Mouse (Mus musculus) forelimb bud, embryonic 11.5 days (tissue): ENCODE measurements around the gene Knop1.
A peak's percentile ranks its signal among the peaks of the same experiment; 100 is the strongest.

Experiments
- DNase-seq: peaks from one replicate; pipeline ENCODE4 v3.0.0-alpha.2; 2012; ENCODE audit warnings: low read depth, low spot score

Knop1 gene

DNA sequence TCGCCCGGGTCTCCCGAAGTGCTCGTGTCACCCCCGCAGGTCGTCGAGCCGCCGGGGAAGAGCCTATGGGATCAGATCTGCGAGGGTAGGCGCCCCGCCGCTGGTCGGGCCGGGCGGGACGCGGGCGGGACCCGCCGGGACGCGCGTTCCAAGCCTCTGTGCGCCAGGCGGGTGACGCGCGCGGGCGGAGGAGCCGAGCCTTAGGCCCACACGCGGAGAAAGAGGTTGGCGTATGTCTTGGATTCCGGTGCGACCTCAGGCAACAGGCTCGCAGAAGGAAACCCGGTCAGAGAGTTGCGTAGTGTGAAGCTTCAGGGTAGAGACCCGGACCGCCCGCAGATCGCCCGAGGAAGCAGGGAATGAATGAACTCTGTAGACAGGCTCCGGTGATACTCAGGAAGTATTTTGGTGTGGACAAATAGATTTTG is at the start of gene Knop1:
Gene Knop1 (minus strand): TSS at position 378 of the 428 bp plus-strand sequence.
- DNase-seq = no peak

DNA sequence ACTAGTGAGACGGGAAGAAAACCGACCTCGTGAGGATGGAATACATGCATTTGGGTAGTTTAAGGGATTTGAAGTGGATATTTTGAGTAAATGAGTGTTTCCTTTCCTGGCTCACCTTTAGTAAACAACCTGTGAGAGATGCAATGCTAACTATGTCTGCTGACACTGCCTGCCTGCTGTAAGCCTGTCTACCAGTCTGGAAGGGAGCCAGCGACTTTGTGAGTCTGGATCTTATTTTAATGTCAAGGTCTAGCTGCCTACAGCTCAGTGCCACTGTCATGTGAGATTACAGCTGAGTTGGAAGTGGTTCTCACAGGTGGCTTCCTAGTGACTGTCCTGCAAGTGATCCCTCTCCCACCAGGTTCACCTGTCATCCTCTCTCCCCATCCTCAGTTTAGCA is 48.5 kb upstream of the Knop1 start:
- DNase-seq = no peak

DNA sequence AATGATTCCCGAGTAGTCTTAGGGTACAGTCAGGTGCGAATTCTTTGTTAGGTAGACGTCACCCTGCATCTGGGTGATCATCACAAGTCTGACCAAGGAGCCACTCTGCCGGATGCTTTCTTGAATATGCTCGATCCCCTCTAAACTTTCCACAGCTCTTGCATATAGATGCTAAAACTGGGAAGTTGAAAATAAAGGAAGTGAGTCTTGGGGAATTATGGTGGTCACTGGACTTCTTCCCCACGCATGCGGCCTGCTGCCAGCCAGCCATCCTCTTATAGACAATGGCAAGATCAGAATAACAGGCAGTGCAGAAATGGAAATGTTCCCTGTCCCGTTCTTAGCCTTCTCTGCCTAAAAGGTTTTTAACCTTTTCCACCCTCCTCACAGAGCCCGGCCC is 47.8 kb upstream of the Knop1 start:
- DNase-seq = no peak

DNA sequence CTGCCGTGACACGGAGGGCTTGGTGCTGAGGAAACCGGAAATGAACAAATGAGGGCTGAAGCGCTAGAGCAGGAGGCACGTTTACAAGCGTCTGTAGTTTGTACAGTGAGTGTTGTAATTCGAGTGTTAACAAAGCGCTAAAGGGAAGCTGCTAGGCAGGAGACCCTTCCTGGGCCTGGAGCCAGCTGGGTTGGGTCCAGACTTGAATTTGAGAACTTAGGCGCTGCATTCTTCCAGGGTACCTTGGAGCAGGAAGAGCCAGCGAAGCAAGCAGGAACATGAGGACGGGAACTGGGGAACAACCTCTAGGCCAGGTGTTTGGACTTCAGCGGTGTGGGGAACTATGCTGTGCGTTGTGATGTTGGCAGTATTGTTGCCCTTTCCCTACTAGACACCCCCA is 46.9 kb upstream of the Knop1 start:
- peak; percentile 35 for DNase-seq

DNA sequence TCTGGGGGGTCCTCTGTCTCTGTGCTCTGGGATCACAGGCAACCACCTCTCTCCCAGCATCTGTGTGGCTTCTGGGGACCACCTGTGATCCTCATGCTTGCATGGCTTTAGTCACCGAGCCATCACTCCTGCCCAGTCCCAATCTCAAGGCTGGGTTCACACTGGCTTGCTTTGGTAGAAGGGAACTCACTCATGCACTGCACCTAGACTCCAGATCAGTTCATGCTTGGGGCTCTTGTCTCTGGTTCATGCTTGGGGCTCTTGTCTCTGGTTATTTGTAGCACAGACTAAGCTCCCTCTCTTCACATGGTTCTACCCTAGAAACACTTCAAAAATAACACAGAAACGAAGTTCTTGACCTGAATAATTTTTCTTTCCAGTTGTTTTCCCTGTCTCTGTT is 44.0 kb upstream of the Knop1 start:
- DNase-seq = no peak

DNA sequence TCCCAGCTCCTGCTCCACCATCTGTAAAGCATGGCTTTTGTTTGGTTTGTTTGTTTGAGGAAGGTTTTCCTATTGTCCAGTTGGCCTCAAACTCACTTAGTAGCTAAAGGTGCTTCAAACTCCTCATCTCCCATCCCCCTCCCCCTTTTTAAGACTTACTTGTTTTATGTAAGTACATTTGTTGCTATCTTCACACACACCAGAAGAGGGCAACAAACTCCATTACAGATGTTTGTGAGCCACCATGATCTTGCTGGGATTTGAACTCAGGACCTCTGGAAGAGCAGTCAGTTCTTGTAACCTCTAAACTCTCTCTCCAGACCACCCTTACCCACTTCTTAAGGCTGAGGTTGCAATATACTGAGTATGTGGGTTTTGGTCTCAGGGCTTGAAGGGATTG is 42.0 kb upstream of the Knop1 start:
- no peak for DNase-seq

DNA sequence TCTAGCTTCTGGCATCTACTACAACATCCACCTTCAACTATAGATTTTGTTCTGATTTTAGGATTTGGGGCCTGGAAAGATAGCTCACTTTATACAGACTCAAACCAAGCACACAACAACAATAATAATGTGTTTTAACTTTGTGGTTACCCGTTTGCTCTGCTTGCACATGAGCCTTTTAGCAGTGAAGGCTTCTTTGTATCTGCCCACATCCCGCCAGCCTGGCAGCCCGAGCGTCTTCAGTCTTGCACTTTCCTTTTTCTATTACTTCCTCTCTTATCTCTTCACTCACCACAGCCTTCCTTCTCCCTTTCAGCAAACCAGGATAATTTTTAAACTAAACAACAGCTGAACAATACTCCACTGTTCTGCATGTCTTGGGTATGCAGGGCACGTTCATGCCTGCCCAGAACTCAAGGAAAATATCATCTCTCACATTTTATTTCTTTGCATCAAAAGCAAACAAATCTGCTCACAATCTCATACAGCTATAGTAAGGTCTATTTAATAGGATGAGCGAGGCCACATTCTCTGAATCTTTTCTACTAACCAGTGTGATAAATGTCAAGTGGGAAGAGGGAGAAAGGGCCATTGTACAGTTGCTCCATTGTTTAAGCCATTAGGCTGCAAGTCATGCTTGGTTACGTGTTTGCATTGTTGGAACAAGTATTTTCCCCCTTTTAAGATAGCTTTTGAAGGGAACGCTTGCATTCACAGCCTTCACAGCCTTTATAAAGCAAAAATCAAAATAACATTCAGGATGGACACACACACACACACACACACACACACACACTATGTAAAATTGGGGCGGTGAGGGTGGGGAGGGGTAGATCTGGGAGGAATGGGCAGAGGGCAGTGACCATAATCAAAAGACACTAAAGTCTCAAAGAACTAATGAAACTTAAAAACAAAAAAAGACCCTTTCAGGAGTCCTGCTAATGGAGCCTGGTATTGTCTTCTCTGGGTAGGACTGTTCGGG is 39.7 kb upstream of the Knop1 start:
- DNase-seq = no peak

DNA sequence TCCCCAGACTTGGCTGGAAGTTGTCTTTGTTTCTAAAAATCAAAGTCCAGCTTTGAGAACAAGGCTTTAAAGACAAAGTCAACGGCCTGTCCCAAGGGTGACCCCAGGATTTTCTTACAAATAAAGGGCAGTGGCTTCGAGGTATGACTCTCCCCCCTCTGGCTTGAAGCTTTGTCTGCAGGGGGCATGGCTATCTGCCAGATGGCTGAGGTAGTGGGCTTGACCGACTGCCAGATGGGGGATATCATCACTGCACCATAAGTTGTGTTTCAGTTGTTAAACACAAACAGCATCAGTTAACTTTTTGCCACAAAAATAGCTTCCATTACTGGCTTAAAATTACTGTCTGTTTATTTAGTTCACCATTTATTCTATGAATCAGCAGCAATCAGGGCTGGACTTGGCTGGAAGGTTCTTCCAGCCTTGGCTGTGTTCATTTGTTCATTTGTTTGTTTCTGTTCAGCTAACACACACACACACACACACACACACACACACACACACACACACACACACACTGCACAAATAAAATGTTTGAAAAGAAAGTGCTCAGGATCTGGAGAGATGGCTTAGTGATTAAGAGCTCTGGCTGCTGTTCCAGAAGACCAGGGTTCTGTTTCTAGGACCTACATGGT is 33.1 kb upstream of the Knop1 start:
- no peak for DNase-seq

DNA sequence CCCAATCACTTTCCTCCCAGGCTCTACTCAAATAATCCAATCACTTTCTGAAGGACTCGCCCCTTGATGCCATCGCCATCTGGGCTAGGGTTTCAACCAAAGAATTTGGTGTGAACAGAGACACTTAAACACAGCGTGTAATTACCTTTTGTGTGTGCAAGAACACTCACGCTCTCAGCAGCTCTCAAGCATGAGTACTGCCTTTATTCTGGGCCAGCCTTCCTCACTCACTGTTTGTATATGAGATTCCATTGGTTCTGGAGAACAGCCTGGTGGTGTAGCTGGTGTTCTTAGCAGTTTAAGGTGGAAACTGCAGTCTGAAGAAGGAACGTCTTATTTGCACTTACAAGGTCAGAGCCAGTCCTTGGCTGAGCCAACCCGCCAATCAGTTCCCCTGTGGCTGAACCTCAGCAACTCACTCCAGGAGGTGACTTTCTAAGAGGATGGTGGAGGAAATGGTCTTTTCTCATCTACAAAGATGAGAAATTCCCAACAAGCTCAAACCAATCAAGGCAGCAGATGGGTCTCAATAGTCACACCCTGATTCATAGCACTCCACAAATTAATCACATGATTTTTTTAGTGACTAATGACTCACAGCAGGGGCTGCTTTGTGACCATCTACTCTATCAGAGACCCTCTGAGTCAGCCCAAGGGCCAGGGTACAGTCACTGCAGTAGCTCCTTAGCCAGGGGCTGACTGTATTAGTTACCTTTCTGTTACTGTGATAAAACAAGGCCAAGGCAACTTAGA is 31.4 kb upstream of the Knop1 start:
- no peak for DNase-seq

DNA sequence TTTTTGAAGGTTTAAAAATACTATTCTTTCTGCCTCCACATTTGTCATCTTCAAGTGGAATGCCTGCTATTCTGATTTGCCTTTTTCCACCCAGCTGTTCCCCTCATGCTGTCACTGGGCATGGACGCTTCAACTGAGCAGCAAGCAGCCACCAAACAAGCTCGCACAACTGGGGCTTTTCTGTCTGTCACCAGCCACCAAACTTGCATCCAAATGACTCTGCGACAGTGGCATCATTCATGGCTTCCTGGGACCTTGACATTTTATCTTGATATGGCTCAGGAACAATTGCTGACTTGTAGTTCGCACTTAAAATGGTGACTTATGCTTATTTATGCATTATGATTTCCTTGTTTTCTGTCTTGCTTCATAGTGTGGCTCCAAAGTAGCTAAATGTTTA is 28.9 kb upstream of the Knop1 start:
- DNase-seq = no peak

DNA sequence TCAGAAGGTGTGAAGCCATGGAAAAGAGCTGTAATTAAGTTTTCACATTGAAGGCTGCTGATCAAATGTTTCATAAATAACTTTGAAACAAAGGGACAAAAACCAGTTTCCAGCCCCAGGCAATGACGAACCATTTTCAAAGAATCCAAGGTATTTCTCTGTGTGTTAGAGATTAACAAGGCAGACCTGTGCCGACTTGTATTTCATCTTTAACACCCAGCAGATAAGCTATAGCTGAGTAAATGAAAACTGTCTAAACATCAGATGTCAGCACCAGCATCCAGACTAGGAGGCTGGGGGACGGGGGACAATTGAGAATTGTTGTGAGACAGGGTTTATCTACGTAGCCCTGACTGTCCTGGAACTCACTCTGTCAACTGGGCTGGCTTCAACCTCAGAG is 27.9 kb upstream of the Knop1 start:
- DNase-seq = peak; percentile 28

DNA sequence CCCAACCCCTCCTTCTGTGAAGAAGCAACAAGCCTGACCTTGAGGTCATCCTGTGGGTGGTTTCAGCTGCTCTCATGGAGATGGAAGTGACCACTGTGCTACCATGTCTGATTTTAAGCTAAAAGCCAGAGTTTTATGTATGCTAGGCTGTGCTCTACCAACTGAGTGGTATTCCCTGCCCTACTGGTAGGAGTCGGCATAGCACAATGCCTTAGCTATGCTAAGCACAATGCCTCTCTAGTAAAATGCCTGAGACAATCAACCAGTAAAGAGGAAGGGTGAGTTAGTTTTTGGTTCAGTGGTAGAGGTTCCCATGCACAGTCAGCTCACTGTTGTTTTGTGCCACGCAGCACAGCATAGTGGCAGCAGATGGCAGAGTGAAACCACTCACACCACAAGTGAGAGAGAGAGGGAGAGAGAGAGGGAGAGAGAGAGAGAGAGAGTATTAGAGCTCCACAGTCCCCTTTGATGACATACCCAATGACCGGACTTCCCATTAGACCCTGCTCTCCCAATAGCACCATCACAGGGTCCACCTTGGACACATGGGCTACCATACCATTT is 23.5 kb upstream of the Knop1 start:
- no peak for DNase-seq

DNA sequence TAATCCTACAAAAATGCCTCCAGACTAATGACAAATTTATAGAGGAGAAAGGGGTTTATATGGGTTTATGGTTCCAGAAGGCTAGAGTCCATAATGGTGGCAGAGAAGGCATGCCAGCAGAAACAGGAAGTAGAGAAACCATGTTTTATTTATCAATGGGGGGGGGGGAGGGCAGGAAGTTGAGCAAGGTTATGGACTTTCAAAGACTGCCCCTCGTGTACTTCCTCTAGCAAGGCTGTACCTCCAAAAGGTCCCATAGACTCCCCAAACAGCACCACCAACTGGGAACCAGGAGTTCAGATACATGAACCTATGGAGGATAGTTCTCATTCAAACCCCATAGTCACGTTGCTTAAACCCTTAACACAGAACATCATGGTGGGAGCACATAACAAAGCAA is 9.3 kb upstream of the Knop1 start:
- DNase-seq = no peak

DNA sequence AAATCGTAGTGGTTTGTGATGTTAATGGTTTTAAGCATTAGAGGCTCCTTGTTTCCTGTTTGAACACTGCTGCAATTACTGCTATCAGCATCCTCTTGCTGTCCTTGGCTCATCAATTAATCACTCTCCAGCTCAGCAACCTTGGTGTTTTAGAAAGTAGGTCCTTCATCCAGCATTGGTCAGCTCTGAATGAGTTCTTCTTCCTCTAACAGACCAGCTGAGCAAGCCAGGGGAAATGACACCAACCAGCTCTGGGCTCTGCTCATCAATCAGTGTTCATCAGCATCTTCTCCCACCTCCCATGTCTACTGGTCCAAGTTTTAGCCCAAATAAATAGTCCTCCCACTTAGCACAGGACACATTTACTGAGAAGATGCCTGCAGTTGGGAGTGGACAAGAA is 2.6 kb upstream of the Knop1 start:
- DNase-seq = no peak

DNA sequence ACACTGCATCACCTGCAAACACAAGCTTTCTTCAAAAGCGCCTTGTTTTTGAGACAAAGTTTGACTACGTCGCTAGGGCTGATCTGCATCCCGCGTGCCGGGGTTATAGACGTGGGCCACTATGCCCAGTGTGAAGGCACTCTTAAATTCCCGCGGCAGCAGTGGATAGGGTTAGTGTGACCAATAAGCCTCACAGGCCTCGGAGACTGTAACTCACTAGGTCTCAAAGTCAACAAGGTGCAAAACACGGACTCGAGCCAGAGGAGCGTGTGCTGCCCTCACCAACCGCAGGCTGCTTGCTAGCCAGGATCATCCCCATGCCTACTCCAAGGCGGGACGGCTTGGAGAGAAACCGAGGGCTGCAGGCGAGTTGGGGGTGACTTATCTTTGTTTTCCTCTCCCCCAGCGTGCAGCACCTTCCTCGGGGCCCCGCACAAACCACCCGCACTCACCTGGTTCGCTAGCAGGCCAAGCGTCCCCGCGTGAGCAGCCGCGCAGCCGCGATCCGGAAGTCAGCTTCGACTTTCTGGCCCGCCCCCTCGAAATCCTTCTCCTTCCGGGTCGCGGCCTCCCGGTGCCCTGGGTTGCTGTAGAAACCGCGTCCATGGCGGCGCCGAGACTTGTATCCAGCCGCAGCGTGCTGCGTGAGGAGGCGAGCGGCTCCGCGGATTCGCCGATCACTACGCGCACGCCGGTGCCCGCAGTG is 730 bp downstream of the Knop1 start, which contains the start of gene Iqck:
Gene Iqck (plus strand): TSS at position 582 of the 706 bp plus-strand sequence.
- peak; percentile 90 for DNase-seq

DNA sequence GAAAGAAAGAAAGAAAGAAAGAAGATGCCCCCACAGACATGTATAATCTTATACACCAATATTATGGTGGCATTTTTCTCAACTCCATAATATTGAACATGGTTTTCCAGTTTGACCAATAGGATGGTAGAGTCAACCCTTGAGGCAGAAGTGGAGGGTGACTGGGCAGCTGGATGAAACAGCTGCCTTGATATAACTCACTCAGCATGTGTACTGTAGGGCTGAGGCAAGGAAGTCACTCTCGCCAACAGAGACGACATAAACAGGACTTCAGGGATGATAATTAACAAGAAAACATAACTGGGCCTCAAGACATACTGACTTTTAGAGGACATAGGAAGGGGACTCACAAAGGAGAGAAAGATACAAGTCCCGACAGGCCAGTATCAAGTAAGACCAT is 1.4 kb downstream of the Knop1 start:
- no peak for DNase-seq

DNA sequence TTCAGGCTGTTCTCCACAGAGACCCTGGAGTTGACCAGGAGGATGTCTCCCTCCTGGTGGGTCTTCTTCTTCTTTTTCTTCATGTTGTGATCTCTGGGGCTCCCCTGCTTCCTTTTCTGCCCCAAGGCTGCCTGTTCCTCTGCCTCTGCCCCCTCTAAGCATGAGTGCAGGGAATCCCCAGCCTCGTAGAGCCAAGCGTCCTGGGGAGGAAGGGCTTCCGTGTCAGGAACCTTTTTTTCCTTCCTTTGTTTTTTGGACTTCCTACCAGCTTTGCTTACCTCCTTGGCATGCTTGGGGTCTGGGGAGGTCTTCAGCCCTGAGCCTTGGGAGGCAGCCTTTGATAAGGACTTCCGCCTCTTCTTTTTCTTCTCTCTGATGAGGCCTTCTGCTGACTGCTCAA is 3.4 kb downstream of the Knop1 start:
- DNase-seq = no peak

DNA sequence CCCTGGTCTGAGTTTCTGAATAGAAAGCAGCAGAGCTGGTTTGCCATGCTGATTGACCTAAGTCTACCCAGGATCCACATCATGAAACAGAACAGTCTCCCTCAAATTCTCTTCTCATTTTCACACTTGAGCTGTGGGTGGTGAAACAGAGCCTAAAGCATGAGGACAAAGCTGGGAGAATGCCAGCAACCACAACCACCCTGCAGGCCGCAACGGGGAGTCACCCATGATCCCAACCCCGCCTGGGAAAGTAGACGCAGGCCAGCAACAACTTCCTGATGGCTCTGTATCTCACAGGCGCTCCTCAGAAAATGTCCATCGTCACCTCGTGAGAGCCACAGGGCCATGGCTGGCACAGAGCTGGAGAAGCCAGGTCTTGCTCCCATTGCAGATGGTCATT is 4.5 kb downstream of the Knop1 start:
- no peak for DNase-seq

DNA sequence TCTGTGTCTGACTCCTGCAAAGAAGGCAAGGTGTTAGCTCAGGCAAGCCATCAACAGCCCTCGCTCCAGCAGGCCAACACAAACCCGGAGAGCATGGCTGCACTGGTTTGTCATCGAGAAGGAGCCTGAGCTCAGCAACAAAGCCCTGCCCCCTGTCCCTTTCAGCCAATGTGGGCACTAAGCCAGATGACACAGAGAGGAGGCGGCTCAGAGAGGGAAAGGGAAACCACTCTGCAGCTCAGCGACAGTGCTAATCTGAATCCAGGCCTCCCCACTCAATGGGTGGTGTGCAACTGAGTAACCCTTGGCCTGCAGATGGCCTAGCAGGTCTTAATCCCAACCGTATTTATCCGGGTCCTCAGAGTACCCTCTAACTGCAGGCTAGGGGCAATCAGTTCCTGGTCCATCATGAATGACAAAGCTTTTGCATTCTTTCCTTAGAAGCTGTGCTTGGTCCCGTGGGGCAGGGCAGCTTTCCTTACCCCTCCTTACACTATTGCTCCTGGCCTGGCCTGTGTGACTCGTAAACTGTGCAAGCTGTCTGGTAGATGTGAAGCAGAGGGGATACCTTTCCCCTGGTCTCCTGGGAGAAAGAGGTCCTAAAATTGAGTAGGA is 5.3 kb downstream of the Knop1 start:
- no peak for DNase-seq

DNA sequence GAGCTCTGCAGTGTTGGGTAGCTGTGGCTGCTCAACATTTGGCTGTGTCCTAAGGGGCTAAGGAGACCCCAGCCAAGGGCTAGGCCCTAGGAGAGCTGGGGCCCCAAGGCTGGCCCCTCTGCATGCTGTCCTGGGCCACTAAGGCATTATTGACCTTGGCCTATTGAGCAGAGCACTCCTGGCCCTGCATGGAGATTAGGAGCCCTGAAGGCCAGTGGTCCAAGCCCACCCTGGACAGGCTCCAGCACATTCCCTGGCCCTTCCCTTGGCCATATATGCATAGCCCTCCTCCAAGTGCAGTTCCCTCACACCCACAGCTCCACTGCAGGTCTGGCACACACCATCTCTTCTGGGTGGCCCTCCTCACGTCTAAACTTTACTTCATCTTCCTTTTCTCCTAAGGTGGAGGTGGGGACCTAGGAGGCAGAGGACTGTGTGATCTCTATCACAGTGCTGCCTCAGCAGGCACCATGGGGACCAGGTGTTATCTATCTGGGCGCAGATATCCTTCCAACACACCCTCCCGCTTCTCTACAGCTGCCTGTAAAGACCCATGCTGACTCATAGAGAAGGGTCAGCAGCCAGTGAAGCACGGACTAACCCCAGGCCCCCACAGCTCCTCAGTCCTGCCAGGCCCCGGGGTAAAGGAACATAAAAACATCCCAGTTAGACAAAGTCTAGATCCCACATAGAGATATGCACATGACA is 6.4 kb downstream of the Knop1 start:
- no peak for DNase-seq
